32 mouse cellular contexts compared by ENCODE assay signal in genomic region chr7:65202719-65203118, GRCm38 (mm10). TPM values are rescaled to one million over a fixed set of nuclear protein-coding genes. Genes with fewer than 3 reads are reported as not detected.
DNase-seq lines count a peak whose midpoint lies in the region; ATAC-seq and TF ChIP-seq lines count a peak whose summit lies in the region.
"Had no signal": no experiment of that assay in that cellular context is flagged by ENCODE, and none has a peak within 500 bp of the region (broad histone marks: within the 10 kb centered on the region; RNA-seq: fewer than 3 reads in every experiment).

No protein-coding gene starts in this region.

- H3K9ac ChIP-seq in hindbrain, embryonic 12.5 days, result no peak overlapping the region
- H3K9ac ChIP-seq in midbrain, embryonic 12.5 days (replicated peaks), result no peak overlapping the region
- no peak overlapping the region for H3K9ac ChIP-seq in midbrain, embryonic 16.5 days (ENCODE audit: low read depth, low read length)
- no peak overlapping the region for H3K9ac ChIP-seq in midbrain, embryonic 13.5 days (replicated peaks)
- no peak overlapping the region for H3K9ac ChIP-seq in hindbrain, postnatal 0 days (replicated peaks; ENCODE audit: low read length)
- H3K9ac ChIP-seq: embryonic facial prominence, embryonic 15.5 days; hindbrain, embryonic 13.5 days; limb, embryonic 12.5 days; liver, embryonic 15.5 days; lung, embryonic 14.5 days had no signal

- H3K4me3 ChIP-seq in hindbrain, embryonic 10.5 days, result no peak overlapping the region
- H3K4me3 ChIP-seq in hindbrain, embryonic 12.5 days, result no peak overlapping the region
- no peak overlapping the region for H3K4me3 ChIP-seq in midbrain, embryonic 12.5 days
- H3K4me3 ChIP-seq in midbrain, embryonic 16.5 days (ENCODE audit: low read depth, low read length), result no peak overlapping the region
- no peak overlapping the region for H3K4me3 ChIP-seq in midbrain, embryonic 13.5 days (replicated peaks)
- H3K4me3 ChIP-seq in hindbrain, postnatal 0 days (ENCODE audit: low read length), result no peak overlapping the region
- H3K4me3 ChIP-seq: embryonic facial prominence, embryonic 10.5 days; embryonic facial prominence, embryonic 15.5 days; hindbrain, embryonic 13.5 days; limb, embryonic 12.5 days; liver, embryonic 15.5 days had no signal

- peak; percentile 18 for DNase-seq in hindbrain, embryonic 10.5 days (ENCODE audit: low spot score)
- DNase-seq in hindbrain, postnatal 0 days (ENCODE audit: low spot score), result no peak
- DNase-seq: adrenal gland, postnatal 10 days; cerebellum, adult 8-10 months; cerebellum, postnatal 25 days; gastrocnemius, postnatal 25 days; heart, adult 18-20 months; heart, postnatal 14 days; kidney, adult 11 months; kidney, postnatal 14 days; layer of hippocampus, adult 9-11 months; lung, embryonic 14.5 days; lung, postnatal 14 days; right cerebral cortex, postnatal 4 days; thymus, adult 2 months; thymus, postnatal 36 days had no signal

- no peak overlapping the region for H3K4me2 ChIP-seq in hindbrain, embryonic 12.5 days (replicated peaks)
- no peak overlapping the region for H3K4me2 ChIP-seq in midbrain, embryonic 12.5 days (replicated peaks)
- no peak overlapping the region for H3K4me2 ChIP-seq in midbrain, embryonic 16.5 days (ENCODE audit: low read length)
- H3K4me2 ChIP-seq in midbrain, embryonic 13.5 days (replicated peaks), result no peak overlapping the region
- no peak overlapping the region for H3K4me2 ChIP-seq in hindbrain, postnatal 0 days (ENCODE audit: low read depth, low read length)
- H3K4me2 ChIP-seq: embryonic facial prominence, embryonic 15.5 days; hindbrain, embryonic 13.5 days; limb, embryonic 12.5 days; liver, embryonic 15.5 days; lung, embryonic 14.5 days had no signal

- peaks cover 6% of the 10 kb centered on the region; the same call in 1 of the 2 replicates for H3K4me1 ChIP-seq in hindbrain, embryonic 10.5 days (replicated peaks)
- no peaks in the 10 kb centered on the region for H3K4me1 ChIP-seq in hindbrain, embryonic 12.5 days
- no peaks in the 10 kb centered on the region for H3K4me1 ChIP-seq in midbrain, embryonic 12.5 days
- H3K4me1 ChIP-seq in midbrain, embryonic 16.5 days (ENCODE audit: control insufficient read depth, insufficient read depth, low read length), result no peaks in the 10 kb centered on the region
- H3K4me1 ChIP-seq in midbrain, embryonic 13.5 days (replicated peaks), result no peaks in the 10 kb centered on the region
- H3K4me1 ChIP-seq in hindbrain, postnatal 0 days (ENCODE audit: insufficient read depth, low read length), result no peaks in the 10 kb centered on the region
- H3K4me1 ChIP-seq: embryonic facial prominence, embryonic 10.5 days; embryonic facial prominence, embryonic 15.5 days; limb, embryonic 12.5 days; liver, embryonic 15.5 days had no signal

- H3K27ac ChIP-seq in hindbrain, embryonic 10.5 days, result peak overlapping the region; percentile 47; the same call in 1 of the 2 replicates
- H3K27ac ChIP-seq in hindbrain, embryonic 12.5 days, result no peak overlapping the region
- H3K27ac ChIP-seq in midbrain, embryonic 12.5 days (replicated peaks), result no peak overlapping the region
- no peak overlapping the region for H3K27ac ChIP-seq in midbrain, embryonic 16.5 days (ENCODE audit: low read length)
- H3K27ac ChIP-seq in midbrain, embryonic 13.5 days, result 0 out of 2 replicates have a peak overlapping the region, but pooled peaks have one; percentile 40
- H3K27ac ChIP-seq in hindbrain, postnatal 0 days, result no peak overlapping the region
- H3K27ac ChIP-seq: embryonic facial prominence, embryonic 10.5 days; embryonic facial prominence, embryonic 15.5 days; hindbrain, embryonic 13.5 days; limb, embryonic 12.5 days; liver, embryonic 15.5 days had no signal

- H3K27me3 ChIP-seq in hindbrain, embryonic 10.5 days (ENCODE audit: insufficient read depth, poor library complexity, severe bottlenecking), result peaks cover 7% of the 10 kb centered on the region; the same call in 1 of the 2 replicates
- no peaks in the 10 kb centered on the region for H3K27me3 ChIP-seq in hindbrain, embryonic 12.5 days
- no peaks in the 10 kb centered on the region for H3K27me3 ChIP-seq in midbrain, embryonic 12.5 days
- H3K27me3 ChIP-seq in midbrain, embryonic 16.5 days (ENCODE audit: control insufficient read depth, insufficient read depth, low read depth, low read length), result no peaks in the 10 kb centered on the region
- no peaks in the 10 kb centered on the region for H3K27me3 ChIP-seq in midbrain, embryonic 13.5 days
- no peaks in the 10 kb centered on the region for H3K27me3 ChIP-seq in hindbrain, postnatal 0 days (ENCODE audit: insufficient read depth, low read length)
- H3K27me3 ChIP-seq: embryonic facial prominence, embryonic 15.5 days; hindbrain, embryonic 13.5 days; limb, embryonic 12.5 days; liver, embryonic 15.5 days had no signal

- no peak for TF ChIP-seq CTCF in hindbrain, postnatal 0 days (IDR thresholded peaks at IDR 0.05; ENCODE audit: low read depth)

- H3K9me3 ChIP-seq in hindbrain, embryonic 10.5 days, result peaks cover 11% of the 10 kb centered on the region
- H3K9me3 ChIP-seq in hindbrain, embryonic 12.5 days (replicated peaks), result peaks cover 10% of the 10 kb centered on the region
- 0 out of 2 replicates have a peak, but pooled peaks cover 4% of the 10 kb centered on the region for H3K9me3 ChIP-seq in midbrain, embryonic 12.5 days
- peaks cover 7% of the 10 kb centered on the region for H3K9me3 ChIP-seq in midbrain, embryonic 16.5 days (replicated peaks; ENCODE audit: control insufficient read depth, low read length, poor library complexity, severe bottlenecking)
- H3K9me3 ChIP-seq in midbrain, embryonic 13.5 days, result peaks cover 3% of the 10 kb centered on the region; the same call in 1 of the 2 replicates
- 0 out of 2 replicates have a peak, but pooled peaks cover 4% of the 10 kb centered on the region for H3K9me3 ChIP-seq in hindbrain, postnatal 0 days (ENCODE audit: low read length)
- H3K9me3 ChIP-seq: embryonic facial prominence, embryonic 15.5 days had no signal

- no peak; the same call in 1 of the 2 replicates for ATAC-seq in hindbrain, embryonic 12.5 days (ENCODE audit: low FRiP score)
- ATAC-seq in midbrain, embryonic 12.5 days (ENCODE audit: low FRiP score, low read depth), result peak; percentile 71; the same call in 1 of the 2 replicates
- no peak for ATAC-seq in midbrain, embryonic 16.5 days
- no peak for ATAC-seq in midbrain, embryonic 13.5 days
- ATAC-seq in megakaryocyte progenitor cell, adult 5-6 weeks (replicated peaks; ENCODE audit: poor library complexity), result no peak
- no peak for ATAC-seq in hindbrain, postnatal 0 days
- ATAC-seq: CD4-positive, CD25-positive, alpha-beta regulatory T cell, adult 4 months; forebrain, embryonic 14.5 days; inflammation-experienced regulatory T-cells, adult 6 months had no signal

- H3K36me3 ChIP-seq in hindbrain, embryonic 10.5 days, result no peaks in the 10 kb centered on the region
- no peaks in the 10 kb centered on the region for H3K36me3 ChIP-seq in hindbrain, embryonic 12.5 days
- no peaks in the 10 kb centered on the region for H3K36me3 ChIP-seq in midbrain, embryonic 12.5 days
- no peaks in the 10 kb centered on the region for H3K36me3 ChIP-seq in midbrain, embryonic 16.5 days (ENCODE audit: control insufficient read depth, insufficient read depth, low read length)
- no peaks in the 10 kb centered on the region for H3K36me3 ChIP-seq in midbrain, embryonic 13.5 days
- no peaks in the 10 kb centered on the region for H3K36me3 ChIP-seq in hindbrain, postnatal 0 days (ENCODE audit: insufficient read depth, low read length)
- H3K36me3 ChIP-seq: embryonic facial prominence, embryonic 10.5 days; embryonic facial prominence, embryonic 15.5 days; hindbrain, embryonic 13.5 days; limb, embryonic 12.5 days; liver, embryonic 15.5 days had no signal

- 83% methylated on average over 10 of the region's 10 CpGs for WGBS in hindbrain, embryonic 10.5 days
- WGBS in hindbrain, embryonic 12.5 days, result 70% methylated on average over 10 of the region's 10 CpGs
- 68% methylated on average over 10 of the region's 10 CpGs for WGBS in midbrain, embryonic 12.5 days
- 66% methylated on average over 10 of the region's 10 CpGs for WGBS in midbrain, embryonic 16.5 days
- 65% methylated on average over 10 of the region's 10 CpGs for WGBS in midbrain, embryonic 13.5 days
- 64% methylated on average over 10 of the region's 10 CpGs for WGBS in hindbrain, postnatal 0 days

RNA-seq across cellular contexts. Expression of gene Fam189a1, which starts 46.3 kb away (rescaled TPM):
- 1.3 and 2.4 TPM in 2 replicates for polyA plus RNA-seq in hindbrain, embryonic 10.5 days (2016; fragmentation: Nextera tagmentation; extraction: Ambion mirVana)
- 4.4 and 7.7 TPM in 2 replicates for polyA plus RNA-seq in hindbrain, embryonic 12.5 days (2016; fragmentation: Nextera tagmentation; extraction: Ambion mirVana)
- 4.4 and 5.1 TPM in 2 replicates for polyA plus RNA-seq in midbrain, embryonic 12.5 days (2016; fragmentation: Nextera tagmentation; extraction: Ambion mirVana)
- 7.6 and 10.4 TPM in 2 replicates for polyA plus RNA-seq in midbrain, embryonic 16.5 days (2015; fragmentation: Nextera tagmentation; extraction: Ambion mirVana)
- 5.9 and 6.4 TPM in 2 replicates for polyA plus RNA-seq in midbrain, embryonic 13.5 days (2015; fragmentation: Nextera tagmentation; extraction: Ambion mirVana)
- total RNA-seq in megakaryocyte progenitor cell, adult 5-6 weeks (2015), result not detected in 2 replicates
- total RNA-seq in megakaryocyte progenitor cell, adult 5-6 weeks (2017), result not detected in 2 replicates
- 23.2 and 28.4 TPM in 2 replicates for total RNA-seq in hindbrain, postnatal 0 days (2014; rRNA removed)
- polyA plus RNA-seq in hindbrain, postnatal 0 days (2015; fragmentation: Nextera tagmentation; extraction: Ambion mirVana), result 12.5 and 16.8 TPM in 2 replicates
- total RNA-seq: heart, adult 18-20 months; heart, postnatal 14 days; liver, adult 2 months; monocyte, adult 5-6 weeks; neutrophil, adult 5-6 weeks had no signal
- polyA plus RNA-seq: liver, embryonic 15.5 days had no signal

Comparison
In these comparisons a context has a peak if more than half of its experiments do, and no peak if none do; other contexts are left out.
1. H3K27ac ChIP-seq: peak in hindbrain, embryonic 10.5 days (single experiment) and midbrain, embryonic 13.5 days (single experiment); none in hindbrain, embryonic 12.5 days (single experiment), midbrain, embryonic 12.5 days (single experiment), midbrain, embryonic 16.5 days (single experiment) and hindbrain, postnatal 0 days (single experiment).